Mouse (Mus musculus) right cerebral cortex, postnatal 10 days (tissue): ENCODE measurements around the gene Gm11127.
"Not testable (repeated sequence)": the region's sequence is repeated elsewhere in the genome, so short reads cannot be mapped to it uniquely, and the experiment has no call there.

Experiments used
- DNase-seq, 2 experiments: peaks; one replicate each; pipeline ENCODE4 v3.0.0; 2021; ENCODE audit warnings: low spot score in 2 of 2

Gene Gm11127

GRCm38 (mm10) chr17:36058362-36058761, at the start of gene Gm11127:
TSS of gene Gm11127 (minus strand) at chr17:36058371.
- not testable (repeated sequence) for DNase-seq

- peak in 1 of 2 experiments; percentile 22 for DNase-seq
Measured at GRCm38 (mm10) chr17:36102091-36102490, 43.9 kb upstream of the Gm11127 start.

DNA sequence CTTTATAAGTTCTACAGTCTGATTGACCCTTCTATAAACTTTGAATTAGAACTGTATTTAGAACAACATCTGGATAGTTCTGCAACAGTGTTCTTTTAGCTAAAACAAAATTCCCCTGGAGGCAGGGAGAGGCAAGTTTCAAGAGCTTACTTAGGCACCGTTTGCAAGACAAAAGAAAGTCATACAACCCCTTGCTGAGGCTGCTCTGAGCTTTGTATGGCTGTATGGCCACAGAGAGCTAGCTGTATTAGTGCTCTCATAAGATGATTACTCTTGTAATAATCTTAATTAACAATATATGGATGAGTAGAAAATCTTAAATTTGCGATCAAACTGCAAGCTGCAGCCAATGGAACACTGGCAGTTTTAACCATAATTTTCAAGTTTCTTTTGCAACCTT, 41.4 kb upstream of the Gm11127 start:
- not testable (repeated sequence) for DNase-seq

- peak in 1 of 2 experiments; percentile 9 for DNase-seq
Measured at GRCm38 (mm10) chr17:36093936-36094335, 35.8 kb upstream of the Gm11127 start.

DNA sequence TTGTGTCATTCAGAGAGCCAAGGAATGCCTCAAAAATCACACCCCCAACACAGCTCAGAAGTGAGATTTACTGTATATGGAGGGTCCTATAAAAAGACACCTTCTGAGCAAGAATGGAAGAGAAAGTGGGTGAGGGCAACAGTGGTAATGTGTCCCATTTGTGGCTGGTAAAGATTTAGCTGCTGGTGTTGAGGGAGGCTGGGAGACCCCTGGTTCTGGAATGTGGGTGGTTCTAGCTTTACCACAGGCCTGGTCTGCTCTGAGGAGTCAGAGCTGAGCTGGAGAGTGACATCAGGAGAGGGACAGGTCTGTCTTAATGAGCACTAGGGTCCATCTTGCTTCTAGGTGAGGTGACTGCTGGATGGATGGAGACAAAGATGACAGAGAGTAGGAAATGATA, 34.3 kb upstream of the Gm11127 start:
- not testable (repeated sequence) for DNase-seq

- not testable (repeated sequence) for DNase-seq
Measured at GRCm38 (mm10) chr17:36091933-36092332, 33.8 kb upstream of the Gm11127 start.

- not testable (repeated sequence) for DNase-seq
Measured at GRCm38 (mm10) chr17:36085976-36086375, 27.8 kb upstream of the Gm11127 start.

GRCm38 (mm10) chr17:36083870-36084451, 25.8 kb upstream of the Gm11127 start:
- DNase-seq, result no peak

DNA sequence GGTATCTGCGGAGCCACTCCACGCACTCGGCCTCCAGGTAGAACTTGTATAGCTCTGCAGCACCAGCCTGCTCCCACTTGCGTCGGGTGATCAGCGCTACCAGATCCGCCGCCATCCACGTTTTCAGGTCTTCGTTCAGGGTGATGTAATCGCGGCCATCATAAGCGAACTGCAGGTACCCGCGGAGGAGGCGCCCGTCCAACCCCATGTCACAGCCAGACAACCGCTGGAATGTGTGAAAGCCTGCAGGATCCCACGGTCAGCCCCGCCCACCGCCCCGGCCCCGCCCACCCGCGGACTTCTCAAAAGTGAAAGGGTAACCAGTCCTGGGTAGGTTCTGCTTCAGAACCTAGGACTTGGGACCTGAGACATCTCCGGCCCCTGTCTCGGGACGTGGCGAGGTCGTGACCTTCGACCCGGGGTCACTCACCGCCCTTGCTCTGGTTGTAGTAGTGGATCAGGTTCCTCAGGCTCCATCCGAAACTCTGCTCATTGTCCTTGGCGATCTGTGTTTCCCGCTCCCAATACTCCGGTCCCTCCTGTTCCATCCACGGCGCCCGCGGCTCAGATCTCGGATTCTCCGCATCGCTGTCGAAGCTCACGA, 25.2 kb upstream of the Gm11127 start:
- DNase-seq, result peak; percentile 33 to 39

- DNase-seq, result not testable (repeated sequence)
Measured at GRCm38 (mm10) chr17:36082519-36083232, 24.5 kb upstream of the Gm11127 start.

DNA sequence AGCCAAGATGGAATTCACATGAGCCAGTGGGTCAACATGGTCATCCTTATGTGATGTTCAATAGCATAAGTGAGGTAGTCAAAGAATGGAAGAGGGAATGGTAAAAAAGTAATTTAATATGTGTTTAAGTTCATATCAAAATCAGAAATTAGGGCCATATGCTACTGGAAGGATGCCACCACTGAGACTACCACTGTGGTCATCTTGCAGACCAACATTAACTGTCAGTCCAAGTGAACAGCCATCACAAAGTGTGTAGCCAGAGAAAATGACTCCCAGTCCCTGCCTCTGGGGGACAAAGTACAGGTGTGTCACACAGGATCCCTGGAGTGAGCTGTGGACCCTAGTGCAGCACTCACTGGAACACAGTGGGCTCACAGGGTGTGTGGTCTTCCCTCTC, 23.7 kb upstream of the Gm11127 start:
- not testable (repeated sequence) for DNase-seq

DNA sequence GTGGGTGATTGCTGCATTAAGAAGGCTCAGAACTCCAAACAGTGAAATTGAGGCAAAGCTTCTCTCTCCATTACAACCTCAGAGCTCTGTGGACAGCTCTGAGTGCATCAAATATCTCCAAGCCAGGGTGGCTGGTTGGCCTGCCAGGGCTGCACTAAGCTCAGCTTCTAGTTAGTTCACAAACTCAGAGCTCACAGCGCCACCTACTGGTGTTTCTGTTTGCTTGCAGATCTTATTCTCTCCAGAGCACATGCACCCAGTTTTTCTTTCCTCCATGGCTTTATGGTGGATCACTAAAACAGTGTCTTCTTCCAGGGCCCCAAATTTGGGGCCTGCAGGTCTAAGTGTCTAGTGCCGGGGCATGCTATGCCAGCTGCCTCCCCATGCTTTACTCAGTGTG, 2.7 kb upstream of the Gm11127 start:
- peak; percentile 89 to 94 for DNase-seq

GRCm38 (mm10) chr17:36057927-36058326, 244 bp downstream of the Gm11127 start:
- DNase-seq, result not testable (repeated sequence)

DNA sequence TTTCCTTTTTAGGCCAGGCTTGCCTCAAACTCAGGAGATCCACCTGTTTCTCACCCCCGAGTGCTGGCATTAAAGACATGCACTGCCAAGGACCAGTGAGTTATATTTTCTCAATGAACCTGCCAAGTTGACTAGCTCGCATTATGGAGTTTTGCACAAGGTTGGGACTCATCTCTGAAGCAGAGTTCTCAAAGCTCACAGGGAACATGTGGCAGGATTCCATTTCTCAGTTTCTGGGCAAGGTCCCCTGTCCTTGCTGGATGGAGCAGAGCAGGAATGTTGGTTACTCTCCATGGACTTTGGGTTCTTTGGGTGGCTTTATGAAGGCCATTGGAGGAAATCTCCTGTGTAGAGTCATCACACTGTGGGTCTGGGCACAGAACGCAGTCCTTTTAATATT, 14.9 kb downstream of the Gm11127 start:
- DNase-seq, result no peak

- peak; percentile 71 to 83 for DNase-seq
Measured at GRCm38 (mm10) chr17:36042610-36043169, 15.5 kb downstream of the Gm11127 start, which contains the start of the genes H2-T22 and Gm6034. TSS of gene H2-T22 (minus strand) at chr17:36042747. TSS of gene Gm6034 (plus strand) at chr17:36042961.

GRCm38 (mm10) chr17:36042055-36042454, 16.1 kb downstream of the Gm11127 start:
- not testable (repeated sequence) for DNase-seq

DNA sequence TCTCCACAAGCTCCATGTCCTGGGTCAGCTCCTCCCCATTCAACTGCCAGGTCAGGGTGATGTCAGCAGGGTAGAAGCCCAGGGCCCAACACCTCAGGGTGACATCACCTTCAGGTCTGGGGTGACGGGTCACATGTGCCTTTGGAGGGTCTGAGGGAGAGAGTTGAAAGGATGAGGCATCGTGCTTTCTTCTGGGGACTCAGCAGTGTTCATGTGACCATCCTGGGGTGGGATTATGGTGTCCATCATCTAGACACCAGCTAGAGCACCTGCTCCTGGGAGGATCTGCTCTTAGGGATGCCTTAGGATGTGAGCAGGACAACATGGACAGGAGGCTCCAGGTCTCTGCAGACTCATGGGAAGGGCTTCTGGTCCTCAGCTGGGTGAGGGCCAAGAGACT, 17.6 kb downstream of the Gm11127 start:
- not testable (repeated sequence) for DNase-seq

- DNase-seq, result not testable (repeated sequence)
Measured at GRCm38 (mm10) chr17:36036126-36036525, 22.0 kb downstream of the Gm11127 start.

- peak; percentile 59 to 72 for DNase-seq
Measured at GRCm38 (mm10) chr17:36035010-36035638, 23.0 kb downstream of the Gm11127 start.

DNA sequence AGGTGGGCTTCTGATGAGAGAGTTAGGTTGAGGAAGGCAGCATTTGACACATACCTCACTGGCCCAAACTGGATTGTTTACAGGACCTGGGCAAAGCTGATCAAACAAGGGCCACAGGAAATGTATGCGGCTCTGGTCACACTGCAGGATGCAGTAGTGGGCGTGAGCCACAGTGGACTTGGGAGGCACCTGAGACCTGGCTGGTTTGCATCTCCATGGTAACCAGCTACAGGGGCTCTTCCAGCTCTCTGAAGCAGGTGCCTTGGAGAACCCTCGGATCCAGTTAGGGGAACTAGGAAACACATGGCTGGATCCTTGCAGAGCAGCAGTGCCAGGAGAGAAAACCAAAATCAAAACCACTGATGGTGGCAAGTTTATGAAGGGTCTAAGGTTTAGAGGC, 23.6 kb downstream of the Gm11127 start:
- DNase-seq, result not testable (repeated sequence)

GRCm38 (mm10) chr17:36032351-36032875, 25.8 kb downstream of the Gm11127 start, which contains the start of gene H2-T23:
TSS of gene H2-T23 (minus strand) at chr17:36032855.
- not testable (repeated sequence) for DNase-seq
